Mouse (Mus musculus) limb, embryonic 13.5 days (tissue): ENCODE results near the gene Aldh9a1. TPM values are rescaled to one million over a fixed set of nuclear protein-coding genes. Genes with fewer than 3 reads are reported as not detected.

Experiments
- ATAC-seq: fragments of 200-750 bp; cut with Nextera tagmentation; 2 replicates; pipeline ENCODE4 v1.8.0; 2017; ENCODE audit warnings: low read depth, moderate number of reproducible peaks, moderate TSS enrichment; ENCODE audit not compliant: low FRiP score
- H3K27ac ChIP-seq: fragments of 300-500 bp; sonication (generic); 2 replicates; pipeline ENCODE4 v1.5.1; 2015; ENCODE audit warnings: inconsistent platforms, mild to moderate bottlenecking, moderate library complexity
- H3K27me3 ChIP-seq: fragments of 300-500 bp; sonication (generic); 2 replicates; pipeline ENCODE4 v1.6.1; 2015; ENCODE audit warnings: mild to moderate bottlenecking, inconsistent platforms
- H3K36me3 ChIP-seq: fragments of 300-500 bp; sonication (generic); 2 replicates; pipeline ENCODE4 v1.6.1; 2015; ENCODE audit warnings: inconsistent platforms, mild to moderate bottlenecking, moderate library complexity
- H3K4me1 ChIP-seq: fragments of 300-500 bp; sonication (generic); 2 replicates; pipeline ENCODE4 v1.6.1; 2015; ENCODE audit warnings: inconsistent platforms
- H3K4me2 ChIP-seq: fragments of 300-500 bp; sonication (generic); replicated peaks from 2 replicates; pipeline ENCODE4 v1.6.1; 2015; ENCODE audit warnings: inconsistent platforms, mild to moderate bottlenecking, moderate library complexity
- H3K4me3 ChIP-seq: fragments of 300-500 bp; sonication (generic); 2 replicates; pipeline ENCODE4 v1.5.1; 2015; ENCODE audit warnings: moderate library complexity, mild to moderate bottlenecking, inconsistent platforms
- H3K9ac ChIP-seq: fragments of 300-500 bp; sonication (generic); 2 replicates; pipeline ENCODE4 v1.6.1; 2015; ENCODE audit warnings: mild to moderate bottlenecking, inconsistent platforms
- H3K9me3 ChIP-seq: fragments of 300-500 bp; sonication (generic); 2 replicates; pipeline ENCODE4 v1.6.1; 2016; ENCODE audit warnings: inconsistent platforms
- WGBS: fragments of 180-500 bp; shearing (Covaris S2); methylation state at CpG from one replicate; pipeline ENCODE4 v1.1.7; 2015; 5-methylcytosine and 5-hydroxymethylcytosine counted together
- microRNA-seq: library from miRNA; unstranded; fragments of <30 nt; microRNA quantifications from one replicate; pipeline ENCODE4, GENCODE M21; 2016
- polyA plus RNA-seq: library from polyadenylated mRNA; unstranded; fragments of >200 nt; fragmentation: Nextera tagmentation; extraction: Ambion mirVana; gene quantifications from 2 replicates; pipeline ENCODE4 v1.2.1, GENCODE M21; 2015

Aldh9a1 gene
- polyA plus RNA-seq, 1 experiment from 2014 or later: 57.5 TPM

DNA sequence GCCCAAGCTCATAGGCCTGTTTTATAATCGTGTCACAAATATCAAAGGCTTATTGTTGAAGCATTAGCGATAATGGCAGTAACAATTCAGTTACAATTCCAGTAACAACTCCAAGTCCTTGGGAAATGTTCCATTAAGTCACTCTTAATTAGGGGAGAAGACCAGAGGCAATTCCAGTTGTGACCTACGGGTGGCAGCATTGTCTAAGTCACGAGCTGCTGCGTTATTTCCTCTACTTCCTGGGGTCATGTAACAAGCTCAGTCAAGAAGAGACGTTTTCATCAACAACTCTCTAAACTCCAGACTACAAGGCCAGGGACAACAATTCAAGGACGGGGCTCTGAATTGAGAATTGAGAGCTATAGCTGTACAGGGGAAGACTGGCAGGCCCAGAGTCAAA lies 65.1 kb downstream of the Aldh9a1 start:
- H3K9ac ChIP-seq: no peak overlapping the region
- no peaks in the 10 kb centered on the region for H3K9me3 ChIP-seq
- H3K27me3 ChIP-seq: peaks cover 20% of the 10 kb centered on the region
- H3K4me3 ChIP-seq: no peak overlapping the region
- ATAC-seq: no peak
- 4% methylated on average over 7 of the region's 7 CpGs for WGBS
- no peak overlapping the region for H3K27ac ChIP-seq
- H3K4me1 ChIP-seq: no peaks in the 10 kb centered on the region
- no peak overlapping the region for H3K4me2 ChIP-seq
- no peaks in the 10 kb centered on the region for H3K36me3 ChIP-seq

Small RNAs within 50 kb of the gene (microRNA-seq; reads per million reads assigned to microRNA genes)
- gene Gm25911: 0.87 reads per million

Other genes starting within 250 kb of the Aldh9a1 start
- 78.3 and 83.2 TPM in 2 replicates for gene Uck2, start 64.7 kb upstream of the Aldh9a1 start, polyA plus RNA-seq
- 80.4 and 81.8 TPM in 2 replicates for gene Tmco1, start 41.6 kb upstream of the Aldh9a1 start, polyA plus RNA-seq
- gene Mgst3, start 43.9 kb downstream of the Aldh9a1 start, polyA plus RNA-seq: 33.1 and 33.7 TPM in 2 replicates
- gene Lrrc52, start 116.8 kb downstream of the Aldh9a1 start, polyA plus RNA-seq: 0.17 TPM in 1 of 2 replicates, not detected in the other
- 21.2 and 25.7 TPM in 2 replicates for gene Rxrg, start 248.4 kb downstream of the Aldh9a1 start, polyA plus RNA-seq